Mouse (Mus musculus) cerebral cortex, adult 2 months (tissue): ENCODE data around the gene Plxnb2.

Experiments
- WGBS: fragments of 180-500 bp; shearing (Covaris S2); methylation state at CpG from one replicate; pipeline ENCODE4 v1.1.7; 2018; 5-methylcytosine and 5-hydroxymethylcytosine counted together

Gene Plxnb2

DNA sequence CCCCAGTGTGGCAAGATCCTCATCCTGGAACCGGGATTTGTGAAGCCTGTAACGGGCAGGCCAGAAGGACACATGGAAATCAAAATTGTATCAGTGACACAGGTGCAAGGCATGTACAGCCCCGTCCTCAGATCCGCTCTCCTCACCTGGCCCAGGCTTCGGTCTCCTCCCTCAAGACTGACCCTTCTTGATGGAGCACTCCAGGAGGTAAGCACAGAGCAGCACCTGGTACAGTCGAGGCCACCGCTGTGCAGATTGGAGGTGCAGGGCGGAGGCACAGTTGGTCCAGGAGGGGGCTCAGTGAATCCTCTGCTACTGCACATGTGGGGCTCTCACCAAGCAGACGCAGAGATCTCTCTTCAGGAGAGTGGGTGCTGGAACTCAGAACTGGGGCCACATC lies 55.2 kb downstream of the Plxnb2 start:
- WGBS, result 96% methylated on average over 9 of the region's 9 CpGs

DNA sequence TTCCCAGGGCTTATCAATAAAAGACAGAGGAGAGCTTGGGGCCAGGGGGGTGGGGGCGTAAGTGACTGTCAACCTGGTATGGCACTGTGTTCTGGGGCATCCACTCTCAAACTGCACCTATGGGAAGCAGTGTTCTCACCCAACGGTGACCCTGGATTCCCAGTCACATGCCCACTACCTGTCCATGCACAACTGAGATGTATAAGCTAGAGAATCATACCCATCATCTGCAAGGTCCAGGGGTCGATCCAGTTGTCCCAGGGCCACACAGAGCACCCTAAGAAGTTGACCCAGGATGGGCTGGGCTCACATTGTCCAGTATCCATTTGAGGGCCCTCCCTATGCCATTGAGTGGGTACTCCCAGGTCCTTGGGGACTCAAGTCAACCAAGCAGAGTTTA lies 56.3 kb downstream of the Plxnb2 start:
- WGBS, result 93% methylated on average over 3 of the region's 3 CpGs

DNA sequence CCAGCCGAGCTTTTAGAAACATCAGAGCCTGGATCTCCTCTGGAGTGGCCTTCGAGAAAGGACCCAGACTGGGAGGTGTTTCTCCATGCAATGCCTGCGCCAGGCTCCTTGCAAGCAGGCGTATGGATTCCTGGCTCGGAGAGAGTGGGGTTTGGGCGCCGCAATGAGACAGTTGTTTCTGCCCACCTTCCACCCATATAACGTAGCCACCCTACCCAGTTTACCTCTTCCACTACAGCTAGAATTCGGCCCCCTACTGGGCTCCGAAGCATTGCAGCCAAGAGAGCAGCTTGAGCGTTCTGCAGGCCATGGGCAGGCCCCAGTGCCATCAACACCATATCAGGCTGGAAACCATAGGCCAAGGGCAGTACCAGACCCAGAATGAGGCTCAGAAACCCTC lies 57.0 kb downstream of the Plxnb2 start:
- 17% methylated on average over 11 of the region's 11 CpGs for WGBS

DNA sequence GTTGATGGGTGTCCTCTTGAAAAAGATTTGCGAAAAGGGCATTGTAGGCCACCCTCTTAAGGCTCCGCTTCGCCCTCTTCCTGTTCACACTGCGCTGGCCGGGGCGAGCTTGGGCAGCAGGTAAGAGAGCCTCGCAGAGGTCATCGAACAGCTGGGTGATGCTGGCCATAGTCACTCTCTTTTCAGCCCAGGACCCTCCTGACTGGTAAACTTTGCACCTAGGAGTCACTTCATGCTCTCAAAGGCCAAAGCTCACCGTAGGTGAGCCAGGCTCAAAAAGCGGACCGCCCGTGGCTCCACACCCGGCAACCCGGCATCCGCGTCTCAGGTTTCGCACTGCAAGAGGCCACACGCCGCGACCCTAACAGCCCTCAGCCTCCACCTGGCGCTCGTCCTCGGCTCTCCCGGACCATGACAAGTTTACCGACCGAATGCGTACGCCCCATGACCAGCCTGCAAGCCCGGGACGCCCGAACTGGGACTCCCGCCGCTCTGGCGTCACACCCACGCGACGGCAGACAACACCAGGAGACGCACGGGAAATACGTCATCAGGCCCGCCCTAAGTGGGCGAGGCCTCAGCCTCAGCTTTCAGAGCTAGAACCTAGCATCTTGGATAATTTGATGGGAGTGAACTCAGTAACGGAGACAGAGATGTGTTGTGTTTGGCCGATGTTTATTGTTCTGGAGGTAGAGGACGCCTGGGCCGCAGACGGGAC lies 57.8 kb downstream of the Plxnb2 start, which contains the start of gene Tubgcp6:
Tubgcp6 (minus strand) TSS at position 464 of the 718 bp plus-strand sequence.
- WGBS, result under 1% methylated on average over 47 of the region's 47 CpGs

DNA sequence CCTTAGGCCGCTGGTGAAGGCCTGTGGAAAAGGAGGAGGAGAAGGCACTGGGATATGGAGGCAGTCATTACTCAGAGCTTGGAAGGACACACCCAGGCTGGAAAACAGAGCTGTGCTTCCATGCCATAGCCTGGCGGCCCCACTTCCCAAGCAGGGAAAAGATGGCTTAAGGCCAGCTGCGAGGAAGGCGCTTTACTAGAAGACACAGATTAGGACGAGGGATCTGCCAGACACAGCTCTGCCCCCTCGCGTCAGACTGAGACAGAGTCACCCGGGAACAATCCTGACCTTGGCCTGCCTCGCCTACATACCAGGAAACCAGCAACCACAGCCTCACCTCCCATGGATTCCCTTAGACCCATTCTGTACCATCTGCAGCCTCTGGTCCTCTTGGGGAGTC lies 70.4 kb downstream of the Plxnb2 start:
- whole genome bisulfite sequencing, result 58% methylated on average over 9 of the region's 9 CpGs

DNA sequence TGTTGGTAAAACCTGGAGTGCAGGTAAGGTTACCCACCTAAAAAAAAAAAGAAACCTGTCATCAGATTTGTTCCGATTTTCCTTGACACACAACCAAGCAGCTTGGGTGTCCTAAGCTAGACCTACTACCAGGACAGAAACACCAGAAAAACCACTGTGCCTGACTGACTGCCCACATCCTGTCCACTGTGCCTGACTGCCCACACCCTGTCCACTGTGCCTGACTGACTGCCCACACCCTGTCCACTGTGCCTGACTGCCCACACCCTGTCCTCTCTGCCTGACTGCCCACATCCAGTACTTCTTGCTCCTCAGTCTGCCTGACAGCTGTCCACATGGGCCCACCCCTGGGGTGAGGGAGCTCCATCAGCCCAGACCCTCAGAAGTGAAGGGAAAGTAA lies 73.6 kb downstream of the Plxnb2 start:
- 82% methylated on average over 1 of the region's 1 CpGs for WGBS

DNA sequence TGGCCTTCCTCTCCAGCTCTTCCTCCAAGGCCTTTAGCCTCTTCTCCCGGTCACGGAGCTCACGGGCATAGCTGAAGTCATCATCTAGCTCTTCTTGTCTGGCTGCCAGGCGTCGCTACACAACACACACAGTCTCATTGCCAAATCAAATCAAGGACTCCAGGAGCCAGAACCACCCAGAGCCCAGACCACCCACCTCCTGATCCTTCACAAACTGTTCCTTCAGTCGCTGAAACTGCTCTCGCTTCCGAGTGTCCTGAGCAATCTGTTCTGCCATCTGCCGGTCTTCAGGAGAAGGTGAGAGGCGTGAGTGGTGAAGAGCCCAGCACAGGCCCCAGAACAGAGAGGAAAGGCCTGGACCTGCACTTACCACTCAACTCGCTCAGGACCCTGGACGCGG lies 74.5 kb downstream of the Plxnb2 start:
- WGBS, result 55% methylated on average over 13 of the region's 13 CpGs
